Mouse (Mus musculus) spleen, adult 12 weeks (tissue): ENCODE data around the gene Sec16a.
A peak's percentile ranks its signal among the peaks of the same experiment; 100 is the strongest.
"Not testable (repeated sequence)": the region's sequence is repeated elsewhere in the genome, so short reads cannot be mapped to it uniquely, and the experiment has no call there.

Experiments
- DNase-seq: peaks from one replicate; pipeline ENCODE4 v3.0.0; 2022; ENCODE audit warnings: low spot score

Gene Sec16a

GRCm38 (mm10) chr2:26388682-26389153 lies 56.3 kb downstream of the Sec16a start:
- no peak for DNase-seq

GRCm38 (mm10) chr2:26387713-26388112 lies 57.3 kb downstream of the Sec16a start:
- DNase-seq: no peak

GRCm38 (mm10) chr2:26380871-26381270 lies 64.1 kb downstream of the Sec16a start:
- not testable (repeated sequence) for DNase-seq

GRCm38 (mm10) chr2:26380131-26380771 lies 64.8 kb downstream of the Sec16a start, which contains the start of gene Snapc4:
Gene Snapc4, minus strand, starts transcription at chr2:26380653.
- DNase-seq: peak; percentile 75

GRCm38 (mm10) chr2:26372396-26372795 lies 72.6 kb downstream of the Sec16a start:
- DNase-seq: no peak

GRCm38 (mm10) chr2:26368572-26368971 lies 76.4 kb downstream of the Sec16a start:
- DNase-seq: no peak

- DNase-seq: no peak
These were observed 77.1 kb downstream of the Sec16a start for GRCm38 (mm10) chr2:26367911-26368310.

- no peak for DNase-seq
These were observed 80.1 kb downstream of the Sec16a start for GRCm38 (mm10) chr2:26364738-26365465.

GRCm38 (mm10) chr2:26363481-26363880 lies 81.5 kb downstream of the Sec16a start:
- no peak for DNase-seq

GRCm38 (mm10) chr2:26362991-26363390 lies 82.0 kb downstream of the Sec16a start:
- DNase-seq: no peak

- DNase-seq: no peak
These were observed 84.2 kb downstream of the Sec16a start, which contains the start of gene Card9 for GRCm38 (mm10) chr2:26360772-26361171. Gene Card9, minus strand, starts transcription at chr2:26360918.

GRCm38 (mm10) chr2:26359983-26360382 lies 85.0 kb downstream of the Sec16a start:
- DNase-seq: no peak
